Mouse (Mus musculus): ENCODE results near the gene Sgsm3. TPM values are rescaled to one million over a fixed set of nuclear protein-coding genes. Genes with fewer than 3 reads are reported as not detected.
A peak's percentile ranks its signal among the peaks of the same experiment; 100 is the strongest.

Gene Sgsm3
- polyA plus RNA-seq, 1 experiment = 32.3 TPM

GRCm38 (mm10) chr15:81017308-81017707 lies 39.7 kb downstream of the Sgsm3 start:
- H3K36me3 ChIP-seq (ENCODE audit: control insufficient read depth, insufficient read depth) = peaks cover 52% of the 10 kb centered on the region
- H3K27me3 ChIP-seq (ENCODE audit: control insufficient read depth, insufficient read depth, insufficient read length) = no peaks in the 10 kb centered on the region
- H3K4me3 ChIP-seq = no peak overlapping the region
- H3ac ChIP-seq (ENCODE audit: control insufficient read depth, insufficient read length) = no peak overlapping the region
- TF ChIP-seq REST (IDR thresholded peaks at IDR 0.05; ENCODE audit: insufficient read depth, insufficient read length) = no peak
- no peaks in the 10 kb centered on the region for H3K79me2 ChIP-seq (ENCODE audit: control insufficient read depth, insufficient read depth)
- H3K4me2 ChIP-seq (ENCODE audit: low read depth) = no peak overlapping the region

GRCm38 (mm10) chr15:81021377-81021776 lies 43.8 kb downstream of the Sgsm3 start:
- H3K36me3 ChIP-seq (ENCODE audit: control insufficient read depth, insufficient read depth) = peaks cover 39% of the 10 kb centered on the region
- H3K79me2 ChIP-seq (ENCODE audit: control insufficient read depth, insufficient read depth) = no peaks in the 10 kb centered on the region
- no peak for TF ChIP-seq REST (IDR thresholded peaks at IDR 0.05; ENCODE audit: insufficient read depth, insufficient read length)
- no peak overlapping the region for H3K4me2 ChIP-seq (ENCODE audit: low read depth)
- no peak overlapping the region for H3K4me3 ChIP-seq
- H3ac ChIP-seq (ENCODE audit: control insufficient read depth, insufficient read length) = no peak overlapping the region
- H3K27me3 ChIP-seq (ENCODE audit: control insufficient read depth, insufficient read depth, insufficient read length) = no peaks in the 10 kb centered on the region

GRCm38 (mm10) chr15:81022437-81022836 lies 44.9 kb downstream of the Sgsm3 start:
- H3K4me3 ChIP-seq = no peak overlapping the region
- peaks cover 39% of the 10 kb centered on the region for H3K36me3 ChIP-seq (ENCODE audit: control insufficient read depth, insufficient read depth)
- no peak overlapping the region for H3K4me2 ChIP-seq (ENCODE audit: low read depth)
- H3ac ChIP-seq (ENCODE audit: control insufficient read depth, insufficient read length) = no peak overlapping the region
- no peaks in the 10 kb centered on the region for H3K27me3 ChIP-seq (ENCODE audit: control insufficient read depth, insufficient read depth, insufficient read length)
- H3K79me2 ChIP-seq (ENCODE audit: control insufficient read depth, insufficient read depth) = peaks cover 8% of the 10 kb centered on the region
- TF ChIP-seq CEBPB (IDR thresholded peaks at IDR 0.05; ENCODE audit: insufficient read depth, poor library complexity, severe bottlenecking) = no peak
- TF ChIP-seq TCF12 (IDR thresholded peaks at IDR 0.05; ENCODE audit: insufficient read depth, poor library complexity, severe bottlenecking) = no peak
- TF ChIP-seq POLR2AphosphoS2 (IDR thresholded peaks at IDR 0.05; ENCODE audit: insufficient read length, low read depth) = no peak
- TF ChIP-seq MYOD1 (IDR thresholded peaks at IDR 0.05; ENCODE audit: control insufficient read depth in 1 of 3, insufficient read length in 2 of 3, low read depth in 2 of 3) = no peak
- TF ChIP-seq E2F4 (IDR thresholded peaks at IDR 0.05; ENCODE audit: insufficient read depth) = no peak
- TF ChIP-seq REST (IDR thresholded peaks at IDR 0.05; ENCODE audit: insufficient read depth, insufficient read length) = no peak
- TF ChIP-seq MYOG (IDR thresholded peaks at IDR 0.05; ENCODE audit: control insufficient read depth in 1 of 3, insufficient read depth in 1 of 3, insufficient read length in 2 of 3, low read depth in 2 of 3) = no peak
- no peak for TF ChIP-seq USF1 (IDR thresholded peaks at IDR 0.05; ENCODE audit: low read depth)
- no peak for TF ChIP-seq MAX (IDR thresholded peaks at IDR 0.05; ENCODE audit: low read depth)
- TF ChIP-seq SRF (IDR thresholded peaks at IDR 0.05; ENCODE audit: control insufficient read depth, insufficient read length, low read depth) = no peak
- no peak for TF ChIP-seq POLR2A (IDR thresholded peaks at IDR 0.05; ENCODE audit: insufficient read length, low read depth)
- no peak for TF ChIP-seq TCF3 (IDR thresholded peaks at IDR 0.05; ENCODE audit: insufficient read length, low read depth)

GRCm38 (mm10) chr15:81023842-81024241 lies 46.3 kb downstream of the Sgsm3 start:
- Histone ChIP-seq H3K4me3 (no peak overlapping the region), H3K4me2 (ENCODE audit: low read depth) (no peak overlapping the region), H3ac (ENCODE audit: control insufficient read depth, insufficient read length) (no peak overlapping the region), H3K79me2 (ENCODE audit: control insufficient read depth, insufficient read depth) (peaks cover 8% of the 10 kb centered on the region), H3K36me3 (ENCODE audit: control insufficient read depth, insufficient read depth) (peaks cover 26% of the 10 kb centered on the region), H3K27me3 (ENCODE audit: control insufficient read depth, insufficient read depth, insufficient read length) (no peaks in the 10 kb centered on the region)
- TF ChIP-seq TCF3 (IDR thresholded peaks at IDR 0.05; ENCODE audit: insufficient read length, low read depth) (no peak), POLR2A (IDR thresholded peaks at IDR 0.05; ENCODE audit: insufficient read length, low read depth) (peak; percentile 5)

- Histone ChIP-seq H3K36me3 (ENCODE audit: control insufficient read depth, insufficient read depth) (peaks cover 8% of the 10 kb centered on the region), H3K4me3 (no peak overlapping the region), H3K79me2 (ENCODE audit: control insufficient read depth, insufficient read depth) (peaks cover 23% of the 10 kb centered on the region), H3K4me2 (ENCODE audit: low read depth) (no peak overlapping the region), H3K27me3 (ENCODE audit: control insufficient read depth, insufficient read depth, insufficient read length) (no peaks in the 10 kb centered on the region), H3ac (ENCODE audit: control insufficient read depth, insufficient read length) (no peak overlapping the region)
- no peak for TF ChIP-seq CEBPB (IDR thresholded peaks at IDR 0.05; ENCODE audit: insufficient read depth, poor library complexity, severe bottlenecking)
- no peak for TF ChIP-seq POLR2AphosphoS2 (IDR thresholded peaks at IDR 0.05; ENCODE audit: insufficient read length, low read depth)
- TF ChIP-seq MYOD1 (IDR thresholded peaks at IDR 0.05; ENCODE audit: control insufficient read depth in 1 of 3, insufficient read length in 2 of 3, low read depth in 2 of 3) = no peak
Observed at GRCm38 (mm10) chr15:81026901-81027300, 49.3 kb downstream of the Sgsm3 start.

GRCm38 (mm10) chr15:81027378-81028173 lies 50.0 kb downstream of the Sgsm3 start:
- Histone ChIP-seq H3K4me2 (ENCODE audit: low read depth) (no peak overlapping the region), H3K36me3 (ENCODE audit: control insufficient read depth, insufficient read depth) (peaks cover 2% of the 10 kb centered on the region), H3K27me3 (ENCODE audit: control insufficient read depth, insufficient read depth, insufficient read length) (no peaks in the 10 kb centered on the region), H3ac (ENCODE audit: control insufficient read depth, insufficient read length) (no peak overlapping the region), H3K79me2 (ENCODE audit: control insufficient read depth, insufficient read depth) (peaks cover 27% of the 10 kb centered on the region), H3K4me3 (no peak overlapping the region)
- TF ChIP-seq MYOD1 (IDR thresholded peaks at IDR 0.05; ENCODE audit: control insufficient read depth in 1 of 3, insufficient read length in 2 of 3, low read depth in 2 of 3) (peak in 1 of 3 experiments; percentile 20), SRF (IDR thresholded peaks at IDR 0.05; ENCODE audit: control insufficient read depth, insufficient read length, low read depth) (no peak)

Data from myocyte (in vitro differentiated cells).